Mouse (Mus musculus): ENCODE results near the gene Nme3. TPM values are rescaled to one million over a fixed set of nuclear protein-coding genes. Genes with fewer than 3 reads are reported as not detected.

Gene Nme3
- 43.2 and 54.2 TPM in 2 replicates for polyA plus RNA-seq (2016; fragmentation: Nextera tagmentation; extraction: Ambion mirVana)

DNA sequence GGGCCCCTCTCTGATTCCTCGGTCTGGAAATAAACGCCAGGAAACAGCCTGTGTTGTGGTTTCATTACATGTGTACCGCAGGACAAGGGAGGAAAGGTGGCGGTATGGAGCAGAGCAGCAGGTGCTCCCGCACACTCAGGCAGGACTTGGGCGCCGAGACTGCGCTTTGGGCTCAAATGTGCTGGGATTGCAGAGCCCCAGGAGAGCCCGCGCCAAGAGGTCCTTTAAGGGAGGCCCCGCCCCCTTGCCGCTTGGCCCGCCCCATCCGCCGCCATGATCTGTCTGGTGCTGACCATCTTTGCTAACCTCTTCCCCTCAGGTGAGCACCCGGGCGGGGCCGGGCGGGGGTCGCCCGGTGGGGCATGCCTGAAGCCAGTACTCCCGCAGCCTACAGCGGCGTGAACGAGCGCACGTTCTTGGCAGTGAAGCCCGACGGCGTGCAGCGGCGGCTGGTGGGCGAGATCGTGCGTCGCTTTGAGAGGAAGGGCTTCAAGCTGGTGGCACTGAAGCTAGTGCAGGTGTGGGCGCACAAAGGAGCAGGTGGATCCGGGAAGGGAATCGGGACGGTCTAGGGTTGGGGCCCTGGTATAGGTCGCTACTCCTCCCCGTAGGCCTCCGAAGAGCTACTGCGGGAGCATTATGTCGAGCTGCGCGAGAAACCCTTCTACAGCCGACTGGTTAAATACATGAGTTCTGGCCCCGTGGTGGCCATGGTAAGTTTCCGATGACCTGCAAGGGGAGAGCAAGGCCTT lies at the start of gene Nme3:
Nme3 (plus strand) TSS at position 260 of the 752 bp plus-strand sequence.
- peaks cover 37% of the 10 kb centered on the region for H3K4me1 ChIP-seq
- H3K4me2 ChIP-seq (replicated peaks): peak within 1 kb of the TSS; percentile 100
- H3K27ac ChIP-seq (replicated peaks): peak within 1 kb of the TSS; percentile 79
- WGBS: 1% methylated on average over 50 of the region's 50 CpGs
- peak; percentile 73 for ATAC-seq (ENCODE audit: low FRiP score, low read depth)
- H3K27me3 ChIP-seq: no peaks in the 10 kb centered on the region
- H3K36me3 ChIP-seq: peaks cover 66% of the 10 kb centered on the region
- H3K9me3 ChIP-seq: no peaks in the 10 kb centered on the region
- H3K4me3 ChIP-seq: peak within 1 kb of the TSS; percentile 91
- H3K9ac ChIP-seq (replicated peaks): peak within 1 kb of the TSS; percentile 87

DNA sequence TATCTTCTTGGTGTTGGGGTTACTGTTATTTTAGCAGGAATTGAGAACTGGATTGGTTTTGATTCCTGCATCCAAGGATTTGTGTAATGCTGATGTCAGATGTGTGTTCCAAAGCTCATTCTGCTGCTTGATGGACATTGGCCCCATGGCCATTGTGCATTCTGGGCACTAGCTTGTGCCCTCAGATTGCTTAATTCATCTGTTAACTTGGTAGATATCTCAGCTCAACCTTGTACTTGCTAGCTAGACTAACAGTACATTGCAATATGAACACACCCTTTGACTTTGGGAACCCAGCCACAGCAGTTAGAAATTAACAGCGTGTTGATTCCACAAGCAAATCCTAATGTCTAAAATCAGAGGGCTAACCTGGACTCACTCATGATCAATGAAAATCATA lies 48.9 kb upstream of the Nme3 start:
- no peak overlapping the region for H3K4me2 ChIP-seq (replicated peaks)
- WGBS: 94% methylated on average over 1 of the region's 1 CpGs
- no peaks in the 10 kb centered on the region for H3K9me3 ChIP-seq
- peaks cover 16% of the 10 kb centered on the region for H3K27me3 ChIP-seq
- no peaks in the 10 kb centered on the region for H3K36me3 ChIP-seq
- no peak overlapping the region for H3K9ac ChIP-seq (replicated peaks)
- peaks cover 21% of the 10 kb centered on the region for H3K4me1 ChIP-seq
- ATAC-seq (ENCODE audit: low FRiP score, low read depth): no peak
- no peak overlapping the region for H3K4me3 ChIP-seq
- H3K27ac ChIP-seq (replicated peaks): no peak overlapping the region

DNA sequence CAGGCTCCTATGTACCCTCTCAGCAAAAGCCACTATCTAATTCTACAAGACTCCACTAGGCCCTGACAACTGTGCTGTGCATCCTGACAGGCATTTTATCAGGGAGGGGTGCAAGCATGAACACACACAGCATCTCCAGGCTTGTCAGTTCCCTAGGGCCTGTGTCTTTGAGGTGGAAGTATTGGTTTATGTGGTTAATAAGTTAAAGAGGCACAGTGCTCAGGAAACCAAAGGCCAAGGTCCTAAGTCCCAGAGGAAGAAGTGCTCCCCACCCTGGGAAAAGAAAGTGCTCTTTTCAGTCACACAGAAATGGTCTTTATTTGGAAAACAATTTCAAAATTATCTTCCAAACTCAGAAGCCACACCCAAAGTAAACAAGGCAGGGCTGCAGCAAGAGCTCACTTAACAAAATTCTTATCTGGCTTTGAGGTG lies 47.7 kb upstream of the Nme3 start:
- H3K4me2 ChIP-seq (replicated peaks): peak overlapping the region; percentile 94
- H3K9me3 ChIP-seq: no peaks in the 10 kb centered on the region
- no peak overlapping the region for H3K4me3 ChIP-seq
- ATAC-seq (ENCODE audit: low FRiP score, low read depth): no peak
- peaks cover 16% of the 10 kb centered on the region for H3K27me3 ChIP-seq
- no peak overlapping the region for H3K27ac ChIP-seq (replicated peaks)
- H3K4me1 ChIP-seq: peaks cover 21% of the 10 kb centered on the region
- H3K9ac ChIP-seq (replicated peaks): no peak overlapping the region
- H3K36me3 ChIP-seq: peaks cover 5% of the 10 kb centered on the region

DNA sequence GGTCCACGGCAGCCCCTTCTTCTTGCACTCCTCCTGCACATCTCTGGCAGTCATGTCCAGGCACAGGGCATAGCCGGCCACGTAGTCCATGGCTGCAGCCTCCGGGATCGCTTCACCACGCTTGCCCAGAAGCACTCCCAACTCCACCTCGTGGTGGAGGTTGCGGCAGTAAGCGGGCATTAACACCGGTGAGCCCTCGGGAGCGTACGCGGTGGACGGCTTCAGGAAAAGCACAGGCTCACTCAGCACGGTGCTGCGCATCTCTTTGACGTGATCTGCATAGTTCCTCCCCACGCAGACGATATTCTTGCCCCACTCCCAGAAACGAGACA lies 46.6 kb upstream of the Nme3 start:
- peak overlapping the region; percentile 67 for H3K9ac ChIP-seq (replicated peaks)
- peaks cover 12% of the 10 kb centered on the region for H3K27me3 ChIP-seq
- H3K4me2 ChIP-seq (replicated peaks): peak overlapping the region; percentile 94
- H3K9me3 ChIP-seq: no peaks in the 10 kb centered on the region
- H3K4me1 ChIP-seq: peaks cover 21% of the 10 kb centered on the region
- H3K36me3 ChIP-seq: peaks cover 7% of the 10 kb centered on the region
- peak overlapping the region; percentile 94 for H3K27ac ChIP-seq (replicated peaks)
- 0% methylated on average over 21 of the region's 21 CpGs for WGBS
- peak overlapping the region; percentile 78 for H3K4me3 ChIP-seq
- ATAC-seq (ENCODE audit: low FRiP score, low read depth): peak; percentile 55

DNA sequence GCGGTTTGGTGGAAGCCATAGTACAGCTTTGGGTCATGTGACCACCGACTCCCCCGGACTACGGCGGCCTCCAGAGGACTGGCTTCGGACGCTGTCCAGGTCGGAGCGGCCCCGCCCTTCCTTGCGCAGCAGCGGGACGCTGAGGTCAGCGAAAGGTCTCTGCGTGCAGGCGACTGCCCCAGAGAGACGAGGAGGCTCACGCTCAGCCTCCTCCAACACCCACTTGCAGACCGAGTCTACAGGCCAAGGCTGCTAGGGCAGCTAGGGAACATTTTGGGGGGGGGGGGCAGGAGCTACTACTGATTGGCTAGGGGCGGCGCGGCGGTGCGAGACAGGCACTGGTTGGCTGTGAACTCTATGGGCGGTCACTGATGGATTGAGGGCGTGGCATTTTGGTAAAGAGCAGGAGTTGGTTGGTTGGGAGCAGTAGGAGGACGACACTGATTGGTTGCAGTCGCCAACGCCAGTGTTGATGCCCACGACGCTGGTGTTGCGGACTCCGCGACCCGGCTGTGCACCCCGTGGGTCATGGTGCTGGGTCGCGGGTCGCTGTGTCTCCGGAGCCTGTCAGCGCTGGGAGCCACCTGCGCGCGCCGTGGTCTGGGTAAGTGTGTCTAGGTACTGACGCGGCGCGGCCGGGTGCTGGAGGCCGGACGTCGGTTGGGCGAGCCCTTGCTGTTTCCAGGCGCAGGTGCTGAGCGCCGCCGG lies 46.1 kb upstream of the Nme3 start, which contains the start of gene Fahd1:
Fahd1 (minus strand) TSS at position 300 of the 708 bp plus-strand sequence.
- Histone ChIP-seq H3K4me2 (replicated peaks) (peak within 1 kb of the TSS; percentile 94), H3K4me3 (peak within 1 kb of the TSS; percentile 78), H3K36me3 (peaks cover 7% of the 10 kb centered on the region), H3K27me3 (peaks cover 12% of the 10 kb centered on the region), H3K9me3 (no peaks in the 10 kb centered on the region), H3K4me1 (peaks cover 21% of the 10 kb centered on the region), H3K27ac (replicated peaks) (peak within 1 kb of the TSS; percentile 94), H3K9ac (replicated peaks) (peak within 1 kb of the TSS; percentile 75)
- peak; percentile 100 for ATAC-seq (ENCODE audit: low FRiP score, low read depth)
- WGBS: 0% methylated on average over 58 of the region's 58 CpGs

DNA sequence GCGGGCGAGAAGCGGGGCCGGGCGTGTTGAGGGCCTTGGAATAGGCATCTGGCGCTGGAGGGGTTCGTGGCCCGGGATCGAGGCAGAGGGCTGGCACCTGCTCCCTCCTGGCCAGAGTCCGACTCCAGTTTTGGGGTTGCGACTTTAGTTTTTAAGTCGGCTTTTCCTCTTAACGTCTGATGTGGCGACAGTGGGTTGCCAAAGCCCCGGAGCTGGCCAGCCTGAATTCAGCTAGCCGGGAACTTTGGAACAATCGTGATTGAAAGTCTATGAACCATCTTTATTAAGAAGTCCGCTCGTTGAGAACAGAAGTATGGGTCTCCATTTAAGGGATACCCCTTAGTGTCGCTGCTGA lies 45.5 kb upstream of the Nme3 start:
- H3K27ac ChIP-seq (replicated peaks): peak overlapping the region; percentile 94; the same call in 1 of the 2 replicates
- peak overlapping the region; percentile 94 for H3K4me2 ChIP-seq (replicated peaks)
- H3K9me3 ChIP-seq: no peaks in the 10 kb centered on the region
- peaks cover 21% of the 10 kb centered on the region for H3K4me1 ChIP-seq
- 1% methylated on average over 20 of the region's 20 CpGs for WGBS
- H3K27me3 ChIP-seq: peaks cover 12% of the 10 kb centered on the region
- no peak for ATAC-seq (ENCODE audit: low FRiP score, low read depth)
- peak overlapping the region; percentile 78 for H3K4me3 ChIP-seq
- H3K36me3 ChIP-seq: peaks cover 10% of the 10 kb centered on the region
- H3K9ac ChIP-seq (replicated peaks): peak overlapping the region; percentile 75

DNA sequence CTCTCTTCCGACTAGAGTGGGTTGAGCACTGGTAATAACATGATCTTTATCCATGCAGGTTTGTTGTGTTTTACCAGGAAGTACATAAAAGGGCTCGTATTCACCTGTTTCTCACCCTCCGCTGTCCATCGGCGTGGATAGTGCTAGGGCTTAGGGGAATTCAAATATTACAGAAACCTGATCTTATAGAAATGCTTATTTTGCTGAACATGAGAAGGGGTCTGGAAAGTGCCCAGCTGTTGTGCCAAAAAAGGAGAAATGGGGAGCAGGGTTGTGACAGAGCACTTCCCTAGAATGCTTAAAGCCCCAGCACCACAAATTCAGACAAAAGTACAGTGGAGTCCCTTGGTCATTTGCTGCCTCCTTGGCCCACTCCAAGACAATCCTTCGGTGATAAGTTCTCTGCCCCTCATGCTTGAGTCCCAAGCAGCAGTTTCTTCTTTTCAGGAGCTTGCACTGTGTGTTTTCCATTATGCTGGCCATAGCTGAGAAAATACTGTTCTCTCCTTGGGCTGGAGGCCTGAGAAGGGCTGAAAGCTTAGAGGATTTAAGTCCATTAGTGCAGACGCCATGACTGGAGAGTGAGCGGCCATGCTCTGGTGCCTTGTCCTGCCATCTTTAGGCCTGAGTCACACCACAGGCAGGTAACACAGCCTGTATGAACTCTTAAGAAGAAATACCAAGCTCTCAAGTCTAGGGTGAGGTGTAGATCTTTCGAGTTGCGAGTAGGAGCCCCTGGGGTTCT lies 44.7 kb upstream of the Nme3 start:
- no peak for ATAC-seq (ENCODE audit: low FRiP score, low read depth)
- no peaks in the 10 kb centered on the region for H3K9me3 ChIP-seq
- 78% methylated on average over 10 of the region's 10 CpGs for WGBS
- H3K4me3 ChIP-seq: peak overlapping the region; percentile 78
- H3K4me2 ChIP-seq (replicated peaks): peak overlapping the region; percentile 94
- H3K4me1 ChIP-seq: peaks cover 21% of the 10 kb centered on the region
- H3K36me3 ChIP-seq: peaks cover 14% of the 10 kb centered on the region
- H3K27ac ChIP-seq (replicated peaks): no peak overlapping the region
- H3K27me3 ChIP-seq: peaks cover 12% of the 10 kb centered on the region
- peak overlapping the region; percentile 75 for H3K9ac ChIP-seq (replicated peaks)

DNA sequence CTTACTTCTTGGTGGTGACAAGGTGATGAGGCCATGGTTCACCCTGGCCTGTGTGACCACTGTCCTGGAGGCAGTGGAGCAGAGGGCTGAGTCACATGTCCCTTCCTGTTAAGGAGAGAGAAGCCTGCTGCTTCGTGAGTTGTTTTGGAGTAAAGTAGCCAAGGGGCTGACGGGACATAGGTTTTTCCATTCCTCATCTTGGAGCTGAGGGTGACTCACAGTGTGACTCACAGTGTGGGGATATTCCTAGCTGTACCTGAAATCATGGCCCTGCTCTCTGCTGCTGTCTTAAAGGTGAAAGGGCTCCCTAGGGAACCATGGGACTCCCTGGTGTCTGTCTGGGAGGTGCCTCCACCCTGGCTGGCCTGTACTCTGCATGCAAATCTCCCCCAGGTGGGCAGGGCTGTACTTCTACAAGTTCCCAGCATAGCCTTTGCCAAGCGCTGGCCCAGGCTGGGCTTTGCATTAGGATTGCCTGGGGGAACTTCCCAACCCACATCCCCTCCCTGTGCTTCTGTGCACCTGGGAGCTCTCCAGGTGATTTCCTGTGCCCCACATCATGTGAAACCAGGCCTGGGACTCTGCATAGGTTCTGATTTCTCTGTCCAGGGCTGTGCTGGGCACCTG lies 40.3 kb upstream of the Nme3 start:
- peaks cover 9% of the 10 kb centered on the region for H3K27me3 ChIP-seq
- peaks cover 6% of the 10 kb centered on the region for H3K4me1 ChIP-seq
- no peak for ATAC-seq (ENCODE audit: low FRiP score, low read depth)
- H3K27ac ChIP-seq (replicated peaks): no peak overlapping the region
- H3K4me2 ChIP-seq (replicated peaks): no peak overlapping the region
- H3K9me3 ChIP-seq: no peaks in the 10 kb centered on the region
- peaks cover 27% of the 10 kb centered on the region for H3K36me3 ChIP-seq
- no peak overlapping the region for H3K9ac ChIP-seq (replicated peaks)
- no peak overlapping the region for H3K4me3 ChIP-seq
- 86% methylated on average over 3 of the region's 3 CpGs for WGBS

DNA sequence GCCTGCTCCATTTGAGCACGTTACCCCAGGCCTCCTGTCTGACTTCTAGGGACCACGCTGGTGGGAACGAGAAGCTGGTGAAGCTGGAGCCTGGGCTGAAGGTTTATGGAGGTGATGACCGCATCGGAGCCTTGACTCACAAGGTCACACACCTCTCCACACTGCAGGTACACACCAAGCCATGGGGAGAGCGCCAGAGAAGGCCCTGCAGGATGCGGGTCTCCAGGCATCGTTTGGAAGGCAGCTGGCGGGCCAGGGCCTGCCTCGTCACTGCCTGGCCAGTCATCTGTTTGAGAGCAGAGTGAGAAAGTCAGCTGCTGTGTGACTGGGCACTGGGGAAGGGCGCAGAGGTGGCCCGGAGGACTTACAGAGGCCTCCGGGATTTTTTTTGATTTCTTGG lies 39.7 kb upstream of the Nme3 start:
- Histone ChIP-seq H3K27ac (replicated peaks) (no peak overlapping the region), H3K9ac (replicated peaks) (no peak overlapping the region), H3K4me3 (no peak overlapping the region), H3K9me3 (no peaks in the 10 kb centered on the region), H3K36me3 (peaks cover 33% of the 10 kb centered on the region), H3K27me3 (peaks cover 3% of the 10 kb centered on the region), H3K4me1 (no peaks in the 10 kb centered on the region), H3K4me2 (replicated peaks) (no peak overlapping the region)
- 91% methylated on average over 13 of the region's 13 CpGs for WGBS
- ATAC-seq (ENCODE audit: low FRiP score, low read depth): no peak

DNA sequence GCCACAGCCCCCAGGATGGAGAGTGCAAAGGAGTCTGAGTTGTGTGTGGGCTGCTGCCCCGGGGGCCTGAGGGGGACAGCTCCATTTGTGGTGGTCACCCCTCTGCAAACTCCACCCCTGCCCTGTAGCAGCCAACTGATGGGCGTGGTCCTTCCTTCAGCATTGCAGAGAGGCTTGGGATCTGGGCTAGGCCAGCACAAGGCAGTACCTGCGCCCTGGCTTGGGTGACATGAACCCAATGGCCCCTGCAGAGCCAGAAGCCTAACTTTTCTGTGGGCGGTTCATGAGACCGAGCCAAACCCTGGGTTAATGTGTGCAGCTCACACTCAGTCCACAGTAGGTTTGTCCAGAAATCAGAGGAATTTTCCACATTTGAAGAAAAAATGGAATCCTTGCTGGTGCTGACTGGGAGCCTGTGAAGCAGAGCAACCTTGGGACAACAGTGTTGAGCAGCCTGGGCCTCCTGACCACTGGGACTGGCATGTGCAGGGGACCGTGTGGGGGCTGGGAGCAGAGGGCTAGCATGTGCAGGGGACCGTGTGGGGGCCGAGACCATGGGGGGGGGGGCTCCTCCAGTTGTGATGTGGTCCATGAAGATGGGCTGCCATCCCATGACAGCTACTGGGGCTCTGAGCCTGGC lies 38.3 kb upstream of the Nme3 start:
- H3K27me3 ChIP-seq: no peaks in the 10 kb centered on the region
- 83% methylated on average over 8 of the region's 8 CpGs for WGBS
- H3K4me2 ChIP-seq (replicated peaks): no peak overlapping the region
- ATAC-seq (ENCODE audit: low FRiP score, low read depth): no peak
- H3K27ac ChIP-seq (replicated peaks): no peak overlapping the region
- H3K36me3 ChIP-seq: peaks cover 44% of the 10 kb centered on the region
- no peaks in the 10 kb centered on the region for H3K9me3 ChIP-seq
- no peak overlapping the region for H3K4me3 ChIP-seq
- H3K9ac ChIP-seq (replicated peaks): no peak overlapping the region
- no peaks in the 10 kb centered on the region for H3K4me1 ChIP-seq

DNA sequence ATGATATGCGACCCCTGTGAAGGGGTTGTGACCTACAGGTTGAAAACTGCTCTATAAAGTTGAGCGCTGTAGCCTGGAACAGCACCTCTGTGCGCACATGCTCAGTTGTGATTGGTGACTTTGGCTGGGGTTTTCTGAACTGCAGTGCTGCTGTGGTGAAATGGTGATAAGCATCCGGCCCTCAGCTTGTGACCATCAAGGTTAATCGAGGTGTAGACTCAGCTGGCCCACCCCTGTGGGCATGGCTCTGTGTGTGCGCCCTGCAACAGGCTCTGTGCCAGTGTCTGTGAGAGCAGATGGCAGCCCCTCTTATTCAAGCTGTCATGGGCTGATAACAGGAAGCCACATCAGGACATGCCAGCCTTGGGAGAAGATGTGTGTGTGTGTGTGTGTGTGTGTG lies 37.3 kb upstream of the Nme3 start:
- ATAC-seq (ENCODE audit: low FRiP score, low read depth): no peak
- Histone ChIP-seq H3K27me3 (no peaks in the 10 kb centered on the region), H3K9me3 (no peaks in the 10 kb centered on the region), H3K4me2 (replicated peaks) (no peak overlapping the region), H3K9ac (replicated peaks) (no peak overlapping the region), H3K36me3 (peaks cover 42% of the 10 kb centered on the region), H3K4me1 (no peaks in the 10 kb centered on the region), H3K4me3 (no peak overlapping the region), H3K27ac (replicated peaks) (no peak overlapping the region)
- 89% methylated on average over 6 of the region's 6 CpGs for WGBS
